Mouse (Mus musculus): ENCODE results near the gene Arl3.

- TF ChIP-seq POLR2A (IDR thresholded peaks at IDR 0.05; ENCODE audit: borderline replicate concordance, low read depth, low read length) = no peak
- no peak for TF ChIP-seq CTCF (IDR thresholded peaks at IDR 0.05; ENCODE audit: low read depth, low read length)
Measured at GRCm38 (mm10) chr19:46490634-46491033, 82.4 kb downstream of the Arl3 start.
